Mouse (Mus musculus): ENCODE measurements around the gene Zyg11b.

DNA sequence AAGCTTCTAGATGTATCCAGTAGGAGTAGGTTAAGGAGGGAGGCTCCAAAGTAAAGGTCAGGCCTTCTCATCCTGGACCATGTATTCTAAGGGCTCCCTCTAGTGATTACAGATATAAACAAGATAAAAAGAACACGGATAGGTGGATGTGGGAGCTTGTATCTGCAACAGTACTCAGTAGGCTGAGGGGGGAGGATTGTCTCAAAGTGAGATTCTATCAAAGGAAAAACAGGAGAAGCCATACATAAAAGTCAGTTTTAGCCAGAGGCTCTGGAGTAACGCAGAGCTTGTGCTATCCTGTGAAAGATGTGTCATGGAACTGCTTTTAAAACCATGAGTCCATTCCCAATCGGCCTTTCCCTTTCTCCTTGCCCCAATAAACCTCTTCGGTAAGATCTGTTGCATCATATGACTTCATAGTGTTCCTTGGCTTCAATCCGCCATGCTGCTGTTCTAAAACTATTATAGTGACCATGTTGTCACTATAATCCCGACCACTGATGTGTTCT is 26.2 kb upstream of the Zyg11b start:
- TF ChIP-seq CTCF (IDR thresholded peaks at IDR 0.05): peak; percentile 75
- no peak for TF ChIP-seq POLR2A (IDR thresholded peaks at IDR 0.05; ENCODE audit: insufficient read depth, low read depth, low read length)
- no peak for TF ChIP-seq EP300 (IDR thresholded peaks at IDR 0.05; ENCODE audit: insufficient read depth, low read depth, low read length)

Measured in heart, adult 2 months (tissue).